9 mouse cellular contexts compared by ENCODE assay signal in the genomic region with DNA sequence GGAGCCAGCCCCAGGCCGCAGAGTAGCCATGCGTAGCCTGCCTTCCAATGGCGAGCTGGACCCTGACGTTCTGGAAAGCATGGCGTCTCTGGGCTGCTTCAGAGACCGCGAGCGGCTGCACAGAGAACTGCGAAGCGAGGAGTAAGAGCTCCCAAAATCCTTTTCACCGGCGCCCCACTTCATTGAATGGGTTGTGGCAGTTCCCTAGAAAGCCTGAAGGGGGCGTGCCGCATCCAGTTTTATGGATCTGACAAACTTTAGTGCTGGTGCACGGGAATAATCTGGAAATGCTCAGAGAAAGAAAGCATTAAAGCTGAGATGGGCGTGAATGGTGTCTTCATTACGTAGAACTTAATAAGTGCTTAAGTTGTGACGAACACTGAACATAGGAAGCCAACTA. TPM values are rescaled to one million over a fixed set of nuclear protein-coding genes. Genes with fewer than 3 reads are reported as not detected.
A peak's percentile ranks its signal among the peaks of the same experiment; 100 is the strongest.
DNase-seq lines count a peak whose midpoint lies in the region; ATAC-seq and TF ChIP-seq lines count a peak whose summit lies in the region.
"Had no signal": no experiment of that assay in that cellular context is flagged by ENCODE, and none has a peak within 500 bp of the region (broad histone marks: within the 10 kb centered on the region; RNA-seq: fewer than 3 reads in every experiment).

No protein-coding gene starts in this region.

- WGBS in forebrain, embryonic 10.5 days: 37% methylated on average over 18 of the region's 18 CpGs
- 31% methylated on average over 18 of the region's 18 CpGs for WGBS in forebrain, embryonic 12.5 days
- WGBS in midbrain, embryonic 11.5 days: 38% methylated on average over 18 of the region's 18 CpGs
- WGBS in midbrain, embryonic 15.5 days: 26% methylated on average over 18 of the region's 18 CpGs
- WGBS in heart, postnatal 0 days: 50% methylated on average over 18 of the region's 18 CpGs
- 50% methylated on average over 18 of the region's 18 CpGs for WGBS in lung, adult 2 months
- 51% methylated on average over 18 of the region's 18 CpGs for WGBS in stomach, postnatal 0 days

- peaks cover 19% of the 10 kb centered on the region for H3K4me1 ChIP-seq in forebrain, embryonic 10.5 days
- peaks cover 8% of the 10 kb centered on the region; the same call in 1 of the 2 replicates for H3K4me1 ChIP-seq in forebrain, embryonic 12.5 days
- H3K4me1 ChIP-seq in midbrain, embryonic 11.5 days (ENCODE audit: control insufficient read depth, insufficient read depth, low read length): peaks cover 3% of the 10 kb centered on the region; the same call in 1 of the 2 replicates
- no peaks in the 10 kb centered on the region for H3K4me1 ChIP-seq in midbrain, embryonic 15.5 days
- H3K4me1 ChIP-seq in heart, postnatal 0 days (ENCODE audit: control insufficient read depth, insufficient read depth): no peaks in the 10 kb centered on the region
- no peaks in the 10 kb centered on the region for H3K4me1 ChIP-seq in lung, adult 2 months (ENCODE audit: control insufficient read depth, insufficient read depth, low read length)
- no peaks in the 10 kb centered on the region for H3K4me1 ChIP-seq in stomach, postnatal 0 days (replicated peaks; ENCODE audit: control insufficient read depth, insufficient read depth)

- no peaks in the 10 kb centered on the region for H3K27me3 ChIP-seq in forebrain, embryonic 10.5 days (ENCODE audit: poor library complexity, severe bottlenecking)
- H3K27me3 ChIP-seq in forebrain, embryonic 12.5 days: no peaks in the 10 kb centered on the region
- no peaks in the 10 kb centered on the region for H3K27me3 ChIP-seq in midbrain, embryonic 11.5 days (ENCODE audit: control insufficient read depth, insufficient read depth, low read length)
- no peaks in the 10 kb centered on the region for H3K27me3 ChIP-seq in midbrain, embryonic 15.5 days (replicated peaks)
- no peaks in the 10 kb centered on the region for H3K27me3 ChIP-seq in heart, postnatal 0 days (ENCODE audit: control insufficient read depth, insufficient read depth, low read length)
- no peaks in the 10 kb centered on the region for H3K27me3 ChIP-seq in stomach, postnatal 0 days (ENCODE audit: control insufficient read depth, insufficient read depth, low read length)

- TF ChIP-seq POLR2A in lung, adult 2 months (IDR thresholded peaks at IDR 0.05; ENCODE audit: borderline replicate concordance, extremely low read depth, low read depth, low read length): no peak

- TF ChIP-seq EP300 in heart, postnatal 0 days (IDR thresholded peaks at IDR 0.05; ENCODE audit: low read depth): no peak
- no peak for TF ChIP-seq EP300 in stomach, postnatal 0 days (optimal IDR thresholded peaks at IDR 0.05)

- TF ChIP-seq CTCF in heart, postnatal 0 days (IDR thresholded peaks at IDR 0.05; ENCODE audit: low read depth): peak; percentile 45
- 0 out of 2 replicates have a peak, but pooled peaks have one; percentile 16 for TF ChIP-seq CTCF in lung, adult 2 months (IDR thresholded peaks at IDR 0.05; ENCODE audit: insufficient read depth, low read length)
- peak; percentile 75 for TF ChIP-seq CTCF in stomach, postnatal 0 days (IDR thresholded peaks at IDR 0.05; ENCODE audit: low read depth)

- H3K27ac ChIP-seq in forebrain, embryonic 10.5 days: peak overlapping the region; percentile 3; the same call in 1 of the 2 replicates
- H3K27ac ChIP-seq in forebrain, embryonic 12.5 days: no peak overlapping the region
- no peak overlapping the region; the same call in 1 of the 2 replicates for H3K27ac ChIP-seq in midbrain, embryonic 11.5 days (ENCODE audit: low read depth, low read length)
- no peak overlapping the region for H3K27ac ChIP-seq in midbrain, embryonic 15.5 days
- no peak overlapping the region for H3K27ac ChIP-seq in heart, postnatal 0 days (ENCODE audit: low read depth)
- H3K27ac ChIP-seq in stomach, postnatal 0 days (replicated peaks): no peak overlapping the region

- no peak for ATAC-seq in forebrain, embryonic 12.5 days (ENCODE audit: low FRiP score)
- ATAC-seq in midbrain, embryonic 11.5 days (ENCODE audit: low FRiP score): no peak
- no peak for ATAC-seq in midbrain, embryonic 15.5 days (replicated peaks)
- ATAC-seq in heart, postnatal 0 days (ENCODE audit: insufficient read depth, low read depth): no peak
- no peak for ATAC-seq in stomach, postnatal 0 days (ENCODE audit: low FRiP score, low TSS enrichment)

- H3K9me3 ChIP-seq in forebrain, embryonic 10.5 days: no peaks in the 10 kb centered on the region
- H3K9me3 ChIP-seq in forebrain, embryonic 12.5 days: no peaks in the 10 kb centered on the region
- no peaks in the 10 kb centered on the region for H3K9me3 ChIP-seq in midbrain, embryonic 11.5 days (ENCODE audit: control insufficient read depth, low read length)
- H3K9me3 ChIP-seq in midbrain, embryonic 15.5 days: no peaks in the 10 kb centered on the region
- no peaks in the 10 kb centered on the region for H3K9me3 ChIP-seq in heart, postnatal 0 days (replicated peaks; ENCODE audit: control insufficient read depth, low read length)
- no peaks in the 10 kb centered on the region for H3K9me3 ChIP-seq in stomach, postnatal 0 days (ENCODE audit: control insufficient read depth, low read length)

- H3K36me3 ChIP-seq in forebrain, embryonic 10.5 days (replicated peaks): peaks cover 96% of the 10 kb centered on the region
- H3K36me3 ChIP-seq in forebrain, embryonic 12.5 days (replicated peaks): peaks cover 92% of the 10 kb centered on the region
- peaks cover 23% of the 10 kb centered on the region for H3K36me3 ChIP-seq in midbrain, embryonic 11.5 days (ENCODE audit: control insufficient read depth, insufficient read depth, low read length)
- peaks cover 57% of the 10 kb centered on the region for H3K36me3 ChIP-seq in midbrain, embryonic 15.5 days (replicated peaks)
- no peaks in the 10 kb centered on the region for H3K36me3 ChIP-seq in heart, postnatal 0 days (replicated peaks; ENCODE audit: control insufficient read depth, insufficient read depth, low read length)
- H3K36me3 ChIP-seq in stomach, postnatal 0 days (ENCODE audit: control insufficient read depth, insufficient read depth, low read length): peaks cover 4% of the 10 kb centered on the region; the same call in 1 of the 2 replicates

- peak; percentile 65 for DNase-seq in forebrain, embryonic 10.5 days (ENCODE audit: extremely low spot score, low spot score)
- DNase-seq in midbrain, embryonic 11.5 days (ENCODE audit: low spot score, missing footprints): peak; percentile 94
- peak; percentile 41 to 59 for DNase-seq in adrenal gland, postnatal 36 days
- DNase-seq in heart, postnatal 0 days (ENCODE audit: low spot score): no peak
- peak; percentile 41 for DNase-seq in lung, adult 2 months
- DNase-seq in stomach, postnatal 0 days (ENCODE audit: low spot score): peak; percentile 59

- H3K4me2 ChIP-seq in forebrain, embryonic 12.5 days: no peak overlapping the region
- no peak overlapping the region for H3K4me2 ChIP-seq in midbrain, embryonic 11.5 days
- H3K4me2 ChIP-seq in midbrain, embryonic 15.5 days: no peak overlapping the region
- H3K4me2 ChIP-seq in heart, postnatal 0 days (ENCODE audit: low read depth, low read length): no peak overlapping the region
- no peak overlapping the region for H3K4me2 ChIP-seq in stomach, postnatal 0 days (replicated peaks; ENCODE audit: low read depth)

- no peak overlapping the region for H3K9ac ChIP-seq in forebrain, embryonic 12.5 days
- no peak overlapping the region for H3K9ac ChIP-seq in midbrain, embryonic 11.5 days (ENCODE audit: low read length)
- H3K9ac ChIP-seq in midbrain, embryonic 15.5 days: no peak overlapping the region
- H3K9ac ChIP-seq in heart, postnatal 0 days (replicated peaks; ENCODE audit: low read depth, low read length): no peak overlapping the region
- H3K9ac ChIP-seq in stomach, postnatal 0 days (ENCODE audit: low read length): no peak overlapping the region

- peak overlapping the region; percentile 22; the same call in 1 of the 2 replicates for H3K4me3 ChIP-seq in forebrain, embryonic 10.5 days
- no peak overlapping the region for H3K4me3 ChIP-seq in forebrain, embryonic 12.5 days (replicated peaks)
- H3K4me3 ChIP-seq in midbrain, embryonic 11.5 days (ENCODE audit: low read depth, low read length): no peak overlapping the region
- H3K4me3 ChIP-seq in midbrain, embryonic 15.5 days: no peak overlapping the region
- no peak overlapping the region for H3K4me3 ChIP-seq in heart, postnatal 0 days (ENCODE audit: low read depth, low read length)
- H3K4me3 ChIP-seq in lung, adult 2 months (replicated peaks; ENCODE audit: extremely low read depth, low read depth, low read length): no peak overlapping the region
- H3K4me3 ChIP-seq in stomach, postnatal 0 days (ENCODE audit: low read depth, low read length): no peak overlapping the region
- H3K4me3 ChIP-seq: myocyte had no signal

RNA-seq across cellular contexts. Expression of a gene that starts 14.7 kb away (rescaled TPM):
- polyA plus RNA-seq in forebrain, embryonic 10.5 days (2016; fragmentation: Nextera tagmentation; extraction: Ambion mirVana): 2.2 TPM in 2 replicates
- 3.6 and 3.8 TPM in 2 replicates for polyA plus RNA-seq in forebrain, embryonic 12.5 days (2016; fragmentation: Nextera tagmentation; extraction: Ambion mirVana)
- polyA plus RNA-seq in midbrain, embryonic 11.5 days (2014; fragmentation: Nextera tagmentation; extraction: Ambion mirVana): 2.3 and 3.2 TPM in 2 replicates
- polyA plus RNA-seq in midbrain, embryonic 15.5 days (2015; fragmentation: Nextera tagmentation; extraction: Ambion mirVana): 8.6 TPM in 2 replicates
- 1 to 10 TPM; 6.6 to 8.0 TPM for total RNA-seq in adrenal gland, postnatal 36 days (2021)
- 7.1 and 10.9 TPM in 2 replicates for total RNA-seq in heart, postnatal 0 days (2014; rRNA removed; ENCODE audit: low replicate concordance)
- polyA plus RNA-seq in heart, postnatal 0 days (2015; fragmentation: Nextera tagmentation; extraction: Ambion mirVana): 0.22 and 0.36 TPM in 2 replicates
- 4.1 and 4.9 TPM in 2 replicates for polyA plus RNA-seq in lung, adult 2 months (2012; rRNA removed)
- polyA plus RNA-seq in stomach, postnatal 0 days (2015; fragmentation: Nextera tagmentation; extraction: Ambion mirVana): 0.36 and 0.42 TPM in 2 replicates

RNA-seq across cellular contexts. Expression of a gene that starts 20.0 kb away (rescaled TPM):
- polyA plus RNA-seq in forebrain, embryonic 10.5 days (2016; fragmentation: Nextera tagmentation; extraction: Ambion mirVana): 0.11 and 0.20 TPM in 2 replicates
- polyA plus RNA-seq in forebrain, embryonic 12.5 days (2016; fragmentation: Nextera tagmentation; extraction: Ambion mirVana): 0.27 and 0.35 TPM in 2 replicates
- polyA plus RNA-seq in midbrain, embryonic 11.5 days (2014; fragmentation: Nextera tagmentation; extraction: Ambion mirVana): not detected in 2 replicates
- polyA plus RNA-seq in midbrain, embryonic 15.5 days (2015; fragmentation: Nextera tagmentation; extraction: Ambion mirVana): 0.09 and 0.25 TPM in 2 replicates
- total RNA-seq in adrenal gland, postnatal 36 days (2021): under 1 TPM; 0.16 to 0.43 TPM
- total RNA-seq in heart, postnatal 0 days (2014; rRNA removed; ENCODE audit: low replicate concordance): 0.23 TPM in 1 of 2 replicates, not detected in the other
- polyA plus RNA-seq in heart, postnatal 0 days (2015; fragmentation: Nextera tagmentation; extraction: Ambion mirVana): not detected in 2 replicates
- polyA plus RNA-seq in lung, adult 2 months (2012; rRNA removed): 3.2 and 3.8 TPM in 2 replicates
- 2.2 and 2.4 TPM in 2 replicates for polyA plus RNA-seq in stomach, postnatal 0 days (2015; fragmentation: Nextera tagmentation; extraction: Ambion mirVana)

RNA-seq across cellular contexts. Expression of a gene that starts 20.2 kb away (rescaled TPM):
- 135 and 137 TPM in 2 replicates for polyA plus RNA-seq in forebrain, embryonic 10.5 days (2016; fragmentation: Nextera tagmentation; extraction: Ambion mirVana)
- 112 and 114 TPM in 2 replicates for polyA plus RNA-seq in forebrain, embryonic 12.5 days (2016; fragmentation: Nextera tagmentation; extraction: Ambion mirVana)
- 111 and 113 TPM in 2 replicates for polyA plus RNA-seq in midbrain, embryonic 11.5 days (2014; fragmentation: Nextera tagmentation; extraction: Ambion mirVana)
- polyA plus RNA-seq in midbrain, embryonic 15.5 days (2015; fragmentation: Nextera tagmentation; extraction: Ambion mirVana): 165 TPM in 2 replicates
- 10 to 100 TPM; 47.8 to 50.7 TPM for total RNA-seq in adrenal gland, postnatal 36 days (2021)
- total RNA-seq in heart, postnatal 0 days (2014; rRNA removed; ENCODE audit: low replicate concordance): 138 and 156 TPM in 2 replicates
- polyA plus RNA-seq in heart, postnatal 0 days (2015; fragmentation: Nextera tagmentation; extraction: Ambion mirVana): 69.8 and 72.9 TPM in 2 replicates
- polyA plus RNA-seq in lung, adult 2 months (2012; rRNA removed): 38.8 and 39.6 TPM in 2 replicates
- polyA plus RNA-seq in stomach, postnatal 0 days (2015; fragmentation: Nextera tagmentation; extraction: Ambion mirVana): 59.1 and 60.7 TPM in 2 replicates

RNA-seq across cellular contexts. Expression of a gene that starts 34.8 kb away (rescaled TPM):
- 98.9 and 101 TPM in 2 replicates for polyA plus RNA-seq in forebrain, embryonic 10.5 days (2016; fragmentation: Nextera tagmentation; extraction: Ambion mirVana)
- 78.9 and 94.2 TPM in 2 replicates for polyA plus RNA-seq in forebrain, embryonic 12.5 days (2016; fragmentation: Nextera tagmentation; extraction: Ambion mirVana)
- polyA plus RNA-seq in midbrain, embryonic 11.5 days (2014; fragmentation: Nextera tagmentation; extraction: Ambion mirVana): 65.4 and 71.5 TPM in 2 replicates
- 75.3 and 77.2 TPM in 2 replicates for polyA plus RNA-seq in midbrain, embryonic 15.5 days (2015; fragmentation: Nextera tagmentation; extraction: Ambion mirVana)
- 10 to 100 TPM; 30.5 to 34.6 TPM for total RNA-seq in adrenal gland, postnatal 36 days (2021)
- 59.1 and 62.9 TPM in 2 replicates for total RNA-seq in heart, postnatal 0 days (2014; rRNA removed; ENCODE audit: low replicate concordance)
- 38.3 and 42.9 TPM in 2 replicates for polyA plus RNA-seq in heart, postnatal 0 days (2015; fragmentation: Nextera tagmentation; extraction: Ambion mirVana)
- 92.5 and 104 TPM in 2 replicates for polyA plus RNA-seq in lung, adult 2 months (2012; rRNA removed)
- polyA plus RNA-seq in stomach, postnatal 0 days (2015; fragmentation: Nextera tagmentation; extraction: Ambion mirVana): 31.8 and 32.5 TPM in 2 replicates

RNA-seq across cellular contexts. Expression of a gene that starts 46.3 kb away (rescaled TPM):
- 8.0 and 9.2 TPM in 2 replicates for polyA plus RNA-seq in forebrain, embryonic 10.5 days (2016; fragmentation: Nextera tagmentation; extraction: Ambion mirVana)
- 15.4 and 25.3 TPM in 2 replicates for polyA plus RNA-seq in forebrain, embryonic 12.5 days (2016; fragmentation: Nextera tagmentation; extraction: Ambion mirVana)
- 4.4 and 6.1 TPM in 2 replicates for polyA plus RNA-seq in midbrain, embryonic 11.5 days (2014; fragmentation: Nextera tagmentation; extraction: Ambion mirVana)
- 10.5 TPM in 2 replicates for polyA plus RNA-seq in midbrain, embryonic 15.5 days (2015; fragmentation: Nextera tagmentation; extraction: Ambion mirVana)
- 10 to 100 TPM; 82.6 to 89.5 TPM for total RNA-seq in adrenal gland, postnatal 36 days (2021)
- 101 and 146 TPM in 2 replicates for total RNA-seq in heart, postnatal 0 days (2014; rRNA removed; ENCODE audit: low replicate concordance)
- 4.9 and 5.7 TPM in 2 replicates for polyA plus RNA-seq in heart, postnatal 0 days (2015; fragmentation: Nextera tagmentation; extraction: Ambion mirVana)
- polyA plus RNA-seq in lung, adult 2 months (2012; rRNA removed): 99.0 and 112 TPM in 2 replicates
- 3.9 and 6.2 TPM in 2 replicates for polyA plus RNA-seq in stomach, postnatal 0 days (2015; fragmentation: Nextera tagmentation; extraction: Ambion mirVana)

Comparison
In these comparisons a context has a peak if more than half of its experiments do, and no peak if none do; other contexts are left out.
1. CTCF ChIP-seq: peak in every context shown above with its lines; median percentile 75 in stomach, postnatal 0 days; 45 in heart, postnatal 0 days; 16 in lung, adult 2 months.